Mouse (Mus musculus) lung, embryonic 16.5 days (tissue): Measurements from ENCODE around the gene Kcnd3. TPM values are rescaled to one million over a fixed set of nuclear protein-coding genes. Genes with fewer than 3 reads are reported as not detected.

ENCODE experiments used
- ATAC-seq: fragments of 200-750 bp; cut with Nextera tagmentation; 2 replicates; pipeline ENCODE4 v1.8.0; 2017; ENCODE audit warnings: low read depth, mild to moderate bottlenecking, moderate library complexity
- H3K27ac ChIP-seq: fragments of 300-500 bp; sonication (generic); 2 replicates; pipeline ENCODE4 v1.5.1; 2014; ENCODE audit warnings: mild to moderate bottlenecking, control low read depth, low read length
- H3K27me3 ChIP-seq: fragments of 300-500 bp; sonication (generic); 2 replicates; pipeline ENCODE4 v1.6.1; 2014; ENCODE audit warnings: low read depth, low read length, mixed read lengths; ENCODE audit not compliant: control insufficient read depth, insufficient read depth
- H3K36me3 ChIP-seq: fragments of 300-500 bp; sonication (generic); 2 replicates; pipeline ENCODE4 v1.6.1; 2014; ENCODE audit warnings: low read length; ENCODE audit not compliant: control insufficient read depth, insufficient read depth
- H3K4me1 ChIP-seq: fragments of 300-500 bp; sonication (generic); replicated peaks from 2 replicates; pipeline ENCODE4 v1.6.1; 2014; ENCODE audit warnings: low read length, mixed read lengths; ENCODE audit not compliant: control insufficient read depth, insufficient read depth
- H3K4me2 ChIP-seq: fragments of 300-500 bp; sonication (generic); 2 replicates; pipeline ENCODE4 v1.6.1; 2014; ENCODE audit warnings: low read depth, low read length, control low read depth
- H3K4me3 ChIP-seq: fragments of 300-500 bp; sonication (generic); 2 replicates; pipeline ENCODE4 v1.5.1; 2014; ENCODE audit warnings: mild to moderate bottlenecking, low read length, control low read depth
- H3K9ac ChIP-seq: fragments of 300-500 bp; sonication (generic); 2 replicates; pipeline ENCODE4 v1.6.1; 2014; ENCODE audit warnings: low read length, control low read depth
- H3K9me3 ChIP-seq: fragments of 300-500 bp; sonication (generic); 2 replicates; pipeline ENCODE4 v1.6.1; 2016; ENCODE audit warnings: low read length; ENCODE audit not compliant: control insufficient read depth
- WGBS: fragments of 180-500 bp; shearing (Covaris S2); extraction: QIAGEN DNeasy Blood & Tissue Kit; methylation state at CpG from one replicate; pipeline ENCODE4 v1.1.7; 2014; 5-methylcytosine and 5-hydroxymethylcytosine counted together
- polyA plus RNA-seq: library from polyadenylated mRNA; unstranded; fragments of >200 nt; fragmentation: Nextera tagmentation; extraction: Ambion mirVana; gene quantifications from 2 replicates; pipeline ENCODE4 v1.2.1, GENCODE M21; 2015

Kcnd3 gene
- polyA plus RNA-seq, 1 experiment from 2014 or later = 0.26 TPM

DNA sequence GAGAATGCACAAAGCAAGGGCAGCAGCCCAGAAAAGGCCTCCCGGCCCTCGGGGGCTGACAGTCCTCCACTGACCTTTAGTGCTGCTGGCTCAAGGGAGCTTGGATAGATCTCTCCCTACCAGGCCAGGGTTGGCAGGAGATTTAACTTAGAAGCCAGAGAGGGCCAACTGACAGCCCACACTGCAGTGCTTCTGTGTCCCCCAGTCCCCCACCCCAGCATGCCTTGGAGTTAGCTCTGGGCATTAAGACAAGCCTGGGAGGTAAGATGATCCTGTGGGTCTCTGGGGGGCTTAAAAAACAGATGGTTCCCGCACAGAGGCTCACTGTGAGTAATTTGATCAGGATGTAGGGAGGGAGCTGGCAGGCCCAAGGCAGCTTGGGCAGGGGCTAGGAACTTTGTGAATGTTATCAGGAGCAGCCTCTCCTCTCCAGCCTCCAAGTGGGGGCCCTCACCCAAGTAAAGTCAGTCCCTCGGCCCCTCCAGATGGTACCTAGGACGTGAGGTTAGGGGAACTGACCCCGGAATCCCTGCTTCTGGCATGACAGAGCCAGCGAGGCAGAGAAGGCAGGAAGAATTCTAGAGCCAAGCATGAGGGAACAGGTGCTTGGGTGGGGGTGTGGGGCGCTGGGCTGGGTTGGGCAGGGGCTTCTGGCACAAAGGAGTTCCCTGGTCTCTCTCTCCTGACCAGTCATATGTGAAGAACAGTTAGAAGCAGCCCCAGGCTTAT lies 262.1 kb downstream of the Kcnd3 start:
- Histone ChIP-seq H3K27me3 (no peaks in the 10 kb centered on the region), H3K4me1 (peaks cover 13% of the 10 kb centered on the region), H3K4me3 (no peak overlapping the region), H3K4me2 (no peak overlapping the region), H3K9me3 (no peaks in the 10 kb centered on the region), H3K27ac (no peak overlapping the region), H3K36me3 (no peaks in the 10 kb centered on the region), H3K9ac (no peak overlapping the region)
- ATAC-seq = no peak
- WGBS = 29% methylated on average over 8 of the region's 8 CpGs

DNA sequence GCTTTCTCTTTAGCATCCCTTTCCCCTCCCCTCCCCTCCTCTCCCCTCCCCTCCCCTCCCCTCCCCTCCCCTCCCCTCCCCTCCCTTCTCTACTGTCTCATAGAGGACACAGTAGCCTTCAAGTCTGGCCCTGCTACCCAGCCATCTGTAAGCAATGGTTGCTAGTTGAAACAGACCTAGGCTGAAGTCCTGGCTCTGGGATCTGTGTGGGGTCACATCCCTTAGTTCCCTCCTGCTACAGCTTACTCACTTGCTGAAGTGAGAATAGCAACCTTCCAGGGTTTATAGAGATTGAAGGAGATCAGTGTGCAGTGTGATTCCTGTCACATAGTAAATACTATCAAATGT lies 262.7 kb downstream of the Kcnd3 start:
- Histone ChIP-seq H3K27me3 (no peaks in the 10 kb centered on the region), H3K9ac (no peak overlapping the region), H3K36me3 (no peaks in the 10 kb centered on the region), H3K27ac (no peak overlapping the region), H3K4me1 (peaks cover 13% of the 10 kb centered on the region), H3K4me3 (no peak overlapping the region), H3K4me2 (no peak overlapping the region), H3K9me3 (no peaks in the 10 kb centered on the region)
- ATAC-seq = no peak

DNA sequence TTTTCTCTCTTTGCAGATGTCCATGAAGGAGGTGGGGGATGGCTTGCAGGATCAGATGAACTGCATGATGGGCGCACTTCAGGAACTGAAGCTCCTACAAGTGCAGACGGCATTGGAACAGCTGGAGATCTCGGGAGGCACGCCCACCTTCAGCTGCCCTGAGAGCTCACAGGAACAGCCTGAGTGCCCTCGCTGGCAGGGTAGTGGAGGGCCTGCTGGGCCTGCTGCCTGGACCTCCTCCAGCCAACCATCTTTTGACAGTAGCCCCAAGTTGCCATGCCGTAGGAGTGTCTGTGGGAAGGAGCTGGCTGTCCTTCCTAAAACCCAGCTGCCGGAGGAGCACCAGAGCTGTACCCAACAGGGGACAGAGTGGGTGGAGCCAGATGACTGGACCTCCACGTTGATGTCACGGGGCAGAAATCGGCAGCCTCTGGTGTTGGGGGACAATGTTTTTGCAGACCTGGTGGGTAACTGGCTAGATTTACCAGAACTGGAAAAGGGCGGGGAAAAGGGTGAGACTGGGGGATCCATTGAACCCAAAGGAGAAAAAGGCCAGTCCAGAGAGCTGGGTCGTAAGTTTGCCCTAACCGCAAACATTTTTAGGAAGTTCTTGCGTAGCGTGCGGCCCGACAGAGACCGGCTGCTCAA lies 264.3 kb downstream of the Kcnd3 start:
- H3K27ac ChIP-seq = no peak overlapping the region
- no peak overlapping the region for H3K4me2 ChIP-seq
- no peaks in the 10 kb centered on the region for H3K36me3 ChIP-seq
- no peak overlapping the region for H3K9ac ChIP-seq
- H3K9me3 ChIP-seq = no peaks in the 10 kb centered on the region
- WGBS = 64% methylated on average over 18 of the region's 18 CpGs
- ATAC-seq = no peak
- H3K4me3 ChIP-seq = no peak overlapping the region
- H3K4me1 ChIP-seq = peaks cover 7% of the 10 kb centered on the region; the same call in 1 of the 2 replicates
- no peaks in the 10 kb centered on the region for H3K27me3 ChIP-seq

DNA sequence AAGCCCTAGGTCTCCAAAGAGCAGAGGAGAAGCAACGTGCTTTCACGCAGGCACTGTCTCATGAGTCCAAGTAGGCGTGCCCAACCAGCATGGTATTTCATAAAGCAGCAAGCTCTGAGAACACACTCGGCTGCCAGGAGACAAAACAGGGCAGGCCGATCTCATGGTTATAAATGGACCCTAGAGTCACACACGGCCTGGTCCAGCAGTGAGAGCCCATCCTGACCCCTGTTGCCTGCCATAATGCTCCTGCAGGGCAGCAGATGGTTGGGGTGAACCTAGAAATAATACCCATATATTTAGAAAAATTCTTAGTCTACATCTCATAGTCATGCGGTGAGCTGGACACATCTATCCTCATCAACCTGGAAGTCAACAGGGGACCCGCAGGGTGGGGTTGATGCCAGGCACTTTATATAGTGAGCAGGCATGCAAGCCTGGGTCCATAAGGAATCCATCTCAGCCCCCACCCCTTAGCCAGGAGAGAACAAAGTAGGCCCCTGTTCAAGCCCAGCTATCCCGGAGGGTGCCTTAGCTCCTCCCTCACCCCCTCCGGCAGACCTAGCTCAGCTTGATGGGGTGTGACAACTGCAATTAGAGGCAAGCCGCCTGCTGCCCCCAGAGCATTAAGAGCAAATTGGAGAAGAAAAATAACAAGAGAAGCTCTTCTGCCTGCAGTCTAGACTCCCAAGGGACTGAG lies 265.9 kb downstream of the Kcnd3 start:
- WGBS = 66% methylated on average over 11 of the region's 11 CpGs
- H3K27me3 ChIP-seq = no peaks in the 10 kb centered on the region
- H3K9ac ChIP-seq = no peak overlapping the region
- no peak overlapping the region for H3K27ac ChIP-seq
- no peak for ATAC-seq
- H3K36me3 ChIP-seq = no peaks in the 10 kb centered on the region
- no peaks in the 10 kb centered on the region for H3K9me3 ChIP-seq
- H3K4me1 ChIP-seq = peaks cover 7% of the 10 kb centered on the region; the same call in 1 of the 2 replicates
- H3K4me3 ChIP-seq = no peak overlapping the region
- no peak overlapping the region for H3K4me2 ChIP-seq

DNA sequence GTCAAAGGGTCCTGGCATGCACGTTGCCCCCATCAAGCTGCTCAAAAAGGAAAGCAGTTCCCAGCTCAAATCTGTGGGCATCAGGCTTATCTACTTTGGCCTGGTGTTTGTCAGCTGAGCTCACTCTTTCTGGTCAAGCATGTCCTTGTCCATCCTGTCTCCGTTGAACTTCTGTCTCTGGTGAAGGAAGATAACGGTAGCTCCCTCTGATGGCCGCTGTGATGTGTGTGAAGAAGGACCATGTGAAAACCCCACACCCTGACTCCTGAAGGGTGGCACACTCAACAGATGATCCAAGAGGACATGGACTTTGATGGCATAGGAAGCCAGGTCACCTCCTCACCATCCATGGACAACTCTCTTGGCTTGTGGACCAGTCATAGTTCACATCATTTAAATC lies 266.6 kb downstream of the Kcnd3 start:
- 32% methylated on average over 4 of the region's 4 CpGs for WGBS
- no peak overlapping the region for H3K9ac ChIP-seq
- no peaks in the 10 kb centered on the region for H3K9me3 ChIP-seq
- no peak overlapping the region for H3K4me3 ChIP-seq
- no peaks in the 10 kb centered on the region for H3K36me3 ChIP-seq
- no peak for ATAC-seq
- peaks cover 7% of the 10 kb centered on the region; the same call in 1 of the 2 replicates for H3K4me1 ChIP-seq
- H3K27ac ChIP-seq = no peak overlapping the region
- H3K4me2 ChIP-seq = no peak overlapping the region
- H3K27me3 ChIP-seq = no peaks in the 10 kb centered on the region

DNA sequence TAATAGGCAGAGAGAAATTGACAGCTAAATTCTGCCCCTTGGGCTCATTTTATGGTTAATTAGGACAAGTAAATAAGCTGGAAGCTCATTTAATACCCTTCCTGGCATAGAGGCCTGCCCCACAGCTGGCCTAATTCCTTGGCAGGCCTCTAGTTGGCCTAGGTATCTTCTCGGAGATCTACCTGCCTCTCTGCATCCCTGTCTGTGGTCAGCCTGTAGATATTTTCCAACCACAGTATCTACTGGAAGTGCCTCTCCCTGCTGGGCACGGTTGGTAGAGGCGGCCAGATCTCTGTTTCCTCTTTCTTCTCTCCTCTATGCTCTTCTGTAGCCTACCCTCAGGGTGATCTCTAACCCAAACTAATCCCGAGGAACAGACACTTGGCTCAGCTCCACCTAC lies 267.8 kb downstream of the Kcnd3 start:
- Histone ChIP-seq H3K4me1 (no peaks in the 10 kb centered on the region), H3K4me3 (no peak overlapping the region), H3K27me3 (no peaks in the 10 kb centered on the region), H3K9ac (no peak overlapping the region), H3K9me3 (no peaks in the 10 kb centered on the region), H3K36me3 (no peaks in the 10 kb centered on the region), H3K4me2 (no peak overlapping the region), H3K27ac (no peak overlapping the region)
- no peak for ATAC-seq
- 64% methylated on average over 4 of the region's 4 CpGs for WGBS

DNA sequence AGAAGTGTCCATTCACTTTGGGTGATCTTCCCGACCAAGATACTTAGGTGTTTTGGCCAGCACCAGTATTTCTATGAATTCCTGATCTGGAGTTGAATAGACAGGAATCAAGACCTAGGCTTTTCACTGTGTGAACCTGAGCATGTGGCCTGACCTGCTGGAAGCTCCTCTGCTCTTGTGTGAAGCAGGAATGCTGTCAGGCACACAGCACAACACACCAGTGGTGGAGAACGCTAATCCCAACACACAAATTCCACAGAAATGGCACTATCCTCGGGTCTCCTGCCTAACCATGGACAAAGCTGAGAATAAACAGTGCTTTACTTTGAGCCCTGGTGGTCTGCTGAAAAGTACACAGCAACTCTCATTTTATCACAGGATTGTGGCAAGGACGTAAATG lies 268.4 kb downstream of the Kcnd3 start:
- H3K4me1 ChIP-seq = no peaks in the 10 kb centered on the region
- 58% methylated on average over 4 of the region's 4 CpGs for WGBS
- H3K27me3 ChIP-seq = no peaks in the 10 kb centered on the region
- ATAC-seq = no peak
- H3K4me3 ChIP-seq = no peak overlapping the region
- no peaks in the 10 kb centered on the region for H3K36me3 ChIP-seq
- no peak overlapping the region for H3K4me2 ChIP-seq
- H3K27ac ChIP-seq = no peak overlapping the region
- no peaks in the 10 kb centered on the region for H3K9me3 ChIP-seq
- no peak overlapping the region for H3K9ac ChIP-seq

DNA sequence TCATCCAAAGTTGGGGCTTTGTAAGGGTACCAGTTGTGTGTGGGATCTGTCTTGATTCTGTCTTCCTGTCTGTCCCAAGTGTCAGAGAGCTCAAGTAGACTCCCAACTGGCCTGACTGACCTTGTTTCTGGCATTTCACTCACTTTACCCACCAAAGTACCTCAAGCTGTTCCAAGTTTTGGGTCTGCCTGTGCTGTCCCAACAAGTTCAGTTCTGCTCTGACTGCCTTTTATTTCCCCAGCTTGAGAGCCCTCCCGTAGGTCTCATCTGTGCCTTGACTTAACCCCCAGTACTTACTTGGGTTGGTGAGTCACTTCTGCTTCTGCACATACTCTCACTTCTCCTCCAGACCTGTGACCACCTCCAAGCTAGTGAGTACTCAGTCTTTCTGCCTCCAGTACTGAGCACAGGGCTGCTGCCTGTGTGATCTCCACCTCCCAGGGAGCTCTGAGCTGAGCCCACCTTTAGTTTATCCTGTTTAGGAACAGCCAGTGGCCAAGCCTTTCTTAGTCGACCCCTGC lies 269.6 kb downstream of the Kcnd3 start:
- WGBS = 56% methylated on average over 2 of the region's 2 CpGs
- Histone ChIP-seq H3K4me2 (no peak overlapping the region), H3K4me1 (no peaks in the 10 kb centered on the region), H3K27me3 (no peaks in the 10 kb centered on the region), H3K9ac (no peak overlapping the region), H3K27ac (no peak overlapping the region), H3K9me3 (no peaks in the 10 kb centered on the region), H3K36me3 (no peaks in the 10 kb centered on the region), H3K4me3 (no peak overlapping the region)
- no peak for ATAC-seq

DNA sequence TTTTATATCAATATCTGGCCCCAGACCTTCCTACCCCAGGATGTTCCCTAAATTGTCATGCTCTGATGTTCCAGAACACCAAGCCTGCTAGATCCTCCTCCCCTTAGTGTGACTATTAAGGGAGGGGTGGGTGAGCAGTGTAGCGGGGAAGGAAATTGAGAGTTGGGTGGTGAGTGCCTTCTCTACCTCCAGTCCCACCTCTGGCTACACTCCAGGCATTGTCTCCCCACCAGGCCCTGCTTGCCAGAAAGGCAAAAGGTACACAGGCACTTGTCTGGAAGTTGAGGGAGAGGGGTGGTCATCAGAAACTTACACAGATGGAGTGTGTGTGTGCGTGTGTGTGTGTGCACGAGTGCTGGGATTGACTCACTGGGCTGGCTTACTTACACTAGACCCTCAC lies 270.4 kb downstream of the Kcnd3 start:
- no peak overlapping the region for H3K9ac ChIP-seq
- H3K4me3 ChIP-seq = no peak overlapping the region
- no peaks in the 10 kb centered on the region for H3K27me3 ChIP-seq
- H3K4me2 ChIP-seq = no peak overlapping the region
- no peaks in the 10 kb centered on the region for H3K4me1 ChIP-seq
- H3K36me3 ChIP-seq = no peaks in the 10 kb centered on the region
- ATAC-seq = no peak
- H3K9me3 ChIP-seq = no peaks in the 10 kb centered on the region
- H3K27ac ChIP-seq = no peak overlapping the region
- WGBS = 78% methylated on average over 3 of the region's 3 CpGs
